Mouse (Mus musculus) heart, embryonic 14.5 days (tissue): ENCODE measurements around the gene Atg2b. TPM values are rescaled to one million over a fixed set of nuclear protein-coding genes. Genes with fewer than 3 reads are reported as not detected.

ENCODE experiments used
- ATAC-seq: fragments of 200-750 bp; cut with Nextera tagmentation; 2 replicates; pipeline ENCODE4 v1.8.0; 2017; ENCODE audit warnings: low read depth, moderate TSS enrichment; ENCODE audit not compliant: insufficient number of reproducible peaks, insufficient read depth, low FRiP score
- H3K27ac ChIP-seq, 2 experiments: fragments of 200-500 bp in 1 of 2; fragments of 300-500 bp in 1 of 2; sonication (generic) in 1 of 2; replicated peaks in 1 of 2; 2 replicates each; pipeline ENCODE4 v1.5.1; 2012 to 2014; ENCODE audit warnings: low read depth in 2 of 2, low read length in 2 of 2, control low read depth in 1 of 2, mild to moderate bottlenecking in 1 of 2, mixed read lengths in 1 of 2; ENCODE audit not compliant: control insufficient read depth in 1 of 2, insufficient read depth in 1 of 2
- H3K27me3 ChIP-seq: fragments of 300-500 bp; sonication (generic); 2 replicates; pipeline ENCODE4 v1.6.1; 2014; ENCODE audit warnings: mild to moderate bottlenecking, low read length, control low read depth; ENCODE audit not compliant: control insufficient read depth, insufficient read depth
- H3K36me3 ChIP-seq: fragments of 300-500 bp; sonication (generic); 2 replicates; pipeline ENCODE4 v1.6.1; 2014; ENCODE audit warnings: mild to moderate bottlenecking, control low read depth, low read length, mixed read lengths; ENCODE audit not compliant: control insufficient read depth, insufficient read depth
- H3K4me1 ChIP-seq, 2 experiments: fragments of 200-500 bp in 1 of 2; fragments of 300-500 bp in 1 of 2; sonication (generic) in 1 of 2; 2 replicates each; pipeline ENCODE4 v1.6.1; 2012 to 2014; ENCODE audit warnings: low read length in 2 of 2, control low read depth in 1 of 2, mixed read lengths in 1 of 2; ENCODE audit not compliant: control insufficient read depth in 2 of 2, insufficient read depth in 2 of 2
- H3K4me2 ChIP-seq: fragments of 300-500 bp; sonication (generic); 2 replicates; pipeline ENCODE4 v1.6.1; 2014; ENCODE audit warnings: mild to moderate bottlenecking, low read length
- H3K4me3 ChIP-seq, 2 experiments: fragments of 200-500 bp in 1 of 2; fragments of 300-500 bp in 1 of 2; sonication (generic) in 1 of 2; 2 replicates each; pipeline ENCODE4 v1.5.1; 2012 to 2014; ENCODE audit warnings: low read length in 2 of 2, mild to moderate bottlenecking in 2 of 2, control low read depth in 1 of 2, low read depth in 1 of 2, moderate library complexity in 1 of 2; ENCODE audit not compliant: control insufficient read depth in 1 of 2, insufficient read depth in 1 of 2
- H3K9ac ChIP-seq: fragments of 300-500 bp; sonication (generic); 2 replicates; pipeline ENCODE4 v1.6.1; 2014; ENCODE audit warnings: mild to moderate bottlenecking, low read length
- H3K9me3 ChIP-seq: fragments of 300-500 bp; sonication (generic); 2 replicates; pipeline ENCODE4 v1.6.1; 2016; ENCODE audit warnings: low read length, control low read depth; ENCODE audit not compliant: control insufficient read depth
- WGBS: fragments of 180-500 bp; shearing (Covaris S2); extraction: QIAGEN DNeasy Blood & Tissue Kit; methylation state at CpG from one replicate; pipeline ENCODE4 v1.1.7; 2014; 5-methylcytosine and 5-hydroxymethylcytosine counted together
- polyA plus RNA-seq: library from polyadenylated mRNA; unstranded; fragments of >200 nt; fragmentation: Nextera tagmentation; extraction: Ambion mirVana; gene quantifications from 2 replicates; pipeline ENCODE4 v1.2.1, GENCODE M21; 2014

The Atg2b gene
- polyA plus RNA-seq, 1 experiment from 2014 or later, result 10.6 TPM

GRCm38 (mm10) chr12:105603904-105604303, 81.1 kb downstream of the Atg2b start:
- Histone ChIP-seq H3K4me3 (no peak overlapping the region), H3K36me3 (no peaks in the 10 kb centered on the region), H3K9ac (no peak overlapping the region), H3K27me3 (no peaks in the 10 kb centered on the region), H3K4me1 (peaks cover 2 to 7% of the 10 kb centered on the region in 2 experiments; a peak in 2 of 4 replicates), H3K27ac (no peak overlapping the region), H3K9me3 (no peaks in the 10 kb centered on the region), H3K4me2 (no peak overlapping the region)
- ATAC-seq, result no peak
- 91% methylated on average over 11 of the region's 11 CpGs for WGBS

- Histone ChIP-seq H3K36me3 (no peaks in the 10 kb centered on the region), H3K4me1 (peaks cover 2 to 7% of the 10 kb centered on the region in 2 experiments; a peak in 2 of 4 replicates), H3K9me3 (no peaks in the 10 kb centered on the region), H3K4me3 (no peak within 1 kb of the TSS), H3K27me3 (no peaks in the 10 kb centered on the region), H3K27ac (no peak within 1 kb of the TSS), H3K4me2 (no peak within 1 kb of the TSS), H3K9ac (no peak within 1 kb of the TSS)
- WGBS, result 81% methylated on average over 11 of the region's 11 CpGs
- no peak for ATAC-seq
Measured at GRCm38 (mm10) chr12:105602581-105603210, 82.3 kb downstream of the Atg2b start, which contains the start of gene Bdkrb1. Gene Bdkrb1, plus strand, starts transcription at chr12:105603085.

- H3K27me3 ChIP-seq, result no peaks in the 10 kb centered on the region
- H3K9me3 ChIP-seq, result no peaks in the 10 kb centered on the region
- ATAC-seq, result no peak
- no peaks in the 10 kb centered on the region for H3K36me3 ChIP-seq
- 34% methylated on average over 6 of the region's 6 CpGs for WGBS
- no peak overlapping the region for H3K9ac ChIP-seq
- no peak overlapping the region for H3K4me2 ChIP-seq
- peaks cover 2 to 7% of the 10 kb centered on the region in 2 experiments; a peak in 2 of 4 replicates for H3K4me1 ChIP-seq
- H3K27ac ChIP-seq, result no peak overlapping the region
- H3K4me3 ChIP-seq, result no peak overlapping the region
Measured at GRCm38 (mm10) chr12:105601586-105601985, 83.4 kb downstream of the Atg2b start.

GRCm38 (mm10) chr12:105599098-105599497, 85.9 kb downstream of the Atg2b start:
- H3K9me3 ChIP-seq, result no peaks in the 10 kb centered on the region

GRCm38 (mm10) chr12:105598503-105598902, 86.5 kb downstream of the Atg2b start:
- Histone ChIP-seq H3K4me3 (no peak overlapping the region), H3K4me2 (no peak overlapping the region), H3K27me3 (no peaks in the 10 kb centered on the region), H3K4me1 (peaks cover 7% of the 10 kb centered on the region in 2 experiments; a peak in 3 of 4 replicates), H3K9me3 (no peaks in the 10 kb centered on the region), H3K36me3 (no peaks in the 10 kb centered on the region), H3K9ac (no peak overlapping the region), H3K27ac (no peak overlapping the region)
- WGBS, result 73% methylated on average over 10 of the region's 10 CpGs
- ATAC-seq, result no peak

More at GRCm38 (mm10) chr12:105599098-105599497, 85.9 kb downstream of the Atg2b start:
- no peak overlapping the region for H3K4me2 ChIP-seq
- no peaks in the 10 kb centered on the region for H3K27me3 ChIP-seq
- no peak for ATAC-seq
- no peaks in the 10 kb centered on the region for H3K36me3 ChIP-seq
- no peak overlapping the region for H3K4me3 ChIP-seq
- H3K27ac ChIP-seq, result no peak overlapping the region
- H3K4me1 ChIP-seq, result peaks cover 7% of the 10 kb centered on the region in 2 experiments; a peak in 3 of 4 replicates
- WGBS, result 70% methylated on average over 5 of the region's 5 CpGs
- no peak overlapping the region for H3K9ac ChIP-seq

- Histone ChIP-seq H3K4me2 (no peak overlapping the region), H3K27ac (no peak overlapping the region), H3K4me1 (peaks cover 7% of the 10 kb centered on the region in 2 experiments; a peak in 3 of 4 replicates), H3K9ac (no peak overlapping the region), H3K9me3 (no peaks in the 10 kb centered on the region), H3K4me3 (no peak overlapping the region), H3K27me3 (no peaks in the 10 kb centered on the region), H3K36me3 (no peaks in the 10 kb centered on the region)
- 79% methylated on average over 8 of the region's 8 CpGs for WGBS
- ATAC-seq, result no peak
Measured at GRCm38 (mm10) chr12:105597135-105597534, 87.9 kb downstream of the Atg2b start.

- Histone ChIP-seq H3K27ac (no peak overlapping the region), H3K9me3 (no peaks in the 10 kb centered on the region), H3K9ac (no peak overlapping the region), H3K36me3 (no peaks in the 10 kb centered on the region), H3K4me2 (no peak overlapping the region), H3K27me3 (no peaks in the 10 kb centered on the region), H3K4me3 (no peak overlapping the region), H3K4me1 (peaks cover 0 to 5% of the 10 kb centered on the region in 2 experiments; a peak in 1 of 4 replicates)
- 78% methylated on average over 4 of the region's 4 CpGs for WGBS
- no peak for ATAC-seq
Measured at GRCm38 (mm10) chr12:105593471-105593870, 91.5 kb downstream of the Atg2b start.

GRCm38 (mm10) chr12:105592361-105592761, 92.7 kb downstream of the Atg2b start:
- no peaks in the 10 kb centered on the region for H3K9me3 ChIP-seq
- peaks cover 0 to 5% of the 10 kb centered on the region in 2 experiments; a peak in 1 of 4 replicates for H3K4me1 ChIP-seq
- no peak overlapping the region for H3K4me3 ChIP-seq
- no peak overlapping the region for H3K4me2 ChIP-seq
- no peaks in the 10 kb centered on the region for H3K27me3 ChIP-seq
- no peak overlapping the region for H3K9ac ChIP-seq
- H3K36me3 ChIP-seq, result no peaks in the 10 kb centered on the region
- no peak for ATAC-seq
- H3K27ac ChIP-seq, result no peak overlapping the region
- WGBS, result 93% methylated on average over 23 of the region's 23 CpGs
